Mouse (Mus musculus) kidney, postnatal 36 days (tissue): ENCODE data around the gene Tbrg4.
A peak's percentile ranks its signal among the peaks of the same experiment; 100 is the strongest.

Experiments
- DNase-seq, 2 experiments: peaks; one replicate each; pipeline ENCODE4 v3.0.0; 2021 to 2022; ENCODE audit warnings: mixed read lengths in 2 of 2

Tbrg4 gene

GRCm38 (mm10) chr11:6589838-6590237 lies 36.0 kb downstream of the Tbrg4 start:
- DNase-seq = no peak

- DNase-seq = no peak
These were observed 37.6 kb downstream of the Tbrg4 start for GRCm38 (mm10) chr11:6588295-6588694.

- no peak for DNase-seq
These were observed 38.5 kb downstream of the Tbrg4 start for GRCm38 (mm10) chr11:6587249-6587940.

- DNase-seq = peak in 1 of 2 experiments; percentile 37
These were observed 39.2 kb downstream of the Tbrg4 start for GRCm38 (mm10) chr11:6586660-6587059.

- DNase-seq = no peak
These were observed 40.1 kb downstream of the Tbrg4 start for GRCm38 (mm10) chr11:6585748-6586147.

- no peak for DNase-seq
These were observed 44.3 kb downstream of the Tbrg4 start for GRCm38 (mm10) chr11:6581560-6581959.

- DNase-seq = no peak
These were observed 45.7 kb downstream of the Tbrg4 start for GRCm38 (mm10) chr11:6580065-6580750.

GRCm38 (mm10) chr11:6579361-6579760 lies 46.5 kb downstream of the Tbrg4 start:
- no peak for DNase-seq

- DNase-seq = no peak
These were observed 49.7 kb downstream of the Tbrg4 start for GRCm38 (mm10) chr11:6576151-6576550.

- no peak for DNase-seq
These were observed 56.5 kb downstream of the Tbrg4 start for GRCm38 (mm10) chr11:6569410-6569777.

GRCm38 (mm10) chr11:6568584-6569409 lies 57.1 kb downstream of the Tbrg4 start:
- DNase-seq = no peak

- no peak for DNase-seq
These were observed 57.9 kb downstream of the Tbrg4 start for GRCm38 (mm10) chr11:6567951-6568350.

- DNase-seq = no peak
These were observed 59.4 kb downstream of the Tbrg4 start for GRCm38 (mm10) chr11:6566496-6566895.
